Mouse (Mus musculus) skeletal muscle tissue, adult 2 months (tissue): ENCODE measurements around the gene Gm13271.
"Not testable (repeated sequence)": the region's sequence is repeated elsewhere in the genome, so short reads cannot be mapped to it uniquely, and the experiment has no call there.

ENCODE experiments used
- DNase-seq: peaks from one replicate; pipeline ENCODE4 v3.0.0-alpha.2; 2012; ENCODE audit warnings: low read depth, low spot score

Gm13271 gene

GRCm38 (mm10) chr4:88760431-88760830 lies 5.8 kb downstream of the Gm13271 start:
- DNase-seq: peak; percentile 90

- not testable (repeated sequence) for DNase-seq
Observed at GRCm38 (mm10) chr4:88761776-88762175, 7.1 kb downstream of the Gm13271 start.

GRCm38 (mm10) chr4:88762341-88762740 lies 7.7 kb downstream of the Gm13271 start:
- DNase-seq: not testable (repeated sequence)

- DNase-seq: peak; percentile 86
Observed at GRCm38 (mm10) chr4:88763384-88764018, 8.8 kb downstream of the Gm13271 start.

- DNase-seq: not testable (repeated sequence)
Observed at GRCm38 (mm10) chr4:88773534-88773933, 18.9 kb downstream of the Gm13271 start, which contains the start of gene Gm13290. Gm13290 (plus strand) TSS chr4:88773834.

GRCm38 (mm10) chr4:88776622-88777021 lies 22.0 kb downstream of the Gm13271 start, which contains the start of gene Gm13289:
Gm13289 (plus strand) TSS chr4:88776922.
- DNase-seq: not testable (repeated sequence)

- not testable (repeated sequence) for DNase-seq
Observed at GRCm38 (mm10) chr4:88779550-88779949, 24.9 kb downstream of the Gm13271 start, which contains the start of gene Gm13272. Gm13272 (plus strand) TSS chr4:88779850.

- DNase-seq: not testable (repeated sequence)
Observed at GRCm38 (mm10) chr4:88780320-88780719, 25.7 kb downstream of the Gm13271 start.

GRCm38 (mm10) chr4:88781831-88782230 lies 27.2 kb downstream of the Gm13271 start, which contains the start of gene Ifnz:
Ifnz (plus strand) TSS chr4:88782131.
- not testable (repeated sequence) for DNase-seq

- not testable (repeated sequence) for DNase-seq
Observed at GRCm38 (mm10) chr4:88782335-88782734, 27.7 kb downstream of the Gm13271 start.

GRCm38 (mm10) chr4:88785409-88785808 lies 30.7 kb downstream of the Gm13271 start, which contains the start of gene Gm13276:
Gm13276 (plus strand) TSS chr4:88785709.
- DNase-seq: not testable (repeated sequence)

GRCm38 (mm10) chr4:88788402-88788801 lies 33.7 kb downstream of the Gm13271 start, which contains the start of gene Gm13277:
Gm13277 (plus strand) TSS chr4:88788632.
- not testable (repeated sequence) for DNase-seq

- DNase-seq: not testable (repeated sequence)
Observed at GRCm38 (mm10) chr4:88791250-88791649, 36.6 kb downstream of the Gm13271 start, which contains the start of gene Gm13278. Gm13278 (plus strand) TSS chr4:88791550.

GRCm38 (mm10) chr4:88793936-88794675 lies 39.4 kb downstream of the Gm13271 start, which contains the start of gene Gm13275:
Gm13275 (plus strand) TSS chr4:88794487.
- DNase-seq: not testable (repeated sequence)

GRCm38 (mm10) chr4:88797097-88797496 lies 42.4 kb downstream of the Gm13271 start, which contains the start of gene Gm13279:
Gm13279 (plus strand) TSS chr4:88797397.
- DNase-seq: not testable (repeated sequence)

- DNase-seq: not testable (repeated sequence)
Observed at GRCm38 (mm10) chr4:88799365-88799764, 44.7 kb downstream of the Gm13271 start, which contains the start of gene Gm13285. Gm13285 (plus strand) TSS chr4:88799665.

GRCm38 (mm10) chr4:88802954-88803353 lies 48.3 kb downstream of the Gm13271 start, which contains the start of gene Gm13287:
Gm13287 (plus strand) TSS chr4:88803254.
- DNase-seq: not testable (repeated sequence)
